Mouse (Mus musculus) cerebellum, adult 2 months (tissue): ENCODE data around the gene Gm17657.

Experiments used
- CTCF ChIP-seq: fragments of 200-500 bp; IDR thresholded peaks from 2 replicates; pipeline ENCODE4 v1.5.1; 2011; ENCODE audit warnings: low read depth, mild to moderate bottlenecking, control low read depth, low read length, moderate library complexity, borderline replicate concordance; ENCODE audit not compliant: insufficient read depth
- POLR2A ChIP-seq: fragments of 200-500 bp; IDR thresholded peaks from 2 replicates; pipeline ENCODE4 v1.6.1; 2011; ENCODE audit warnings: low read length, control low read depth, borderline replicate concordance; ENCODE audit not compliant: insufficient read depth

DNA sequence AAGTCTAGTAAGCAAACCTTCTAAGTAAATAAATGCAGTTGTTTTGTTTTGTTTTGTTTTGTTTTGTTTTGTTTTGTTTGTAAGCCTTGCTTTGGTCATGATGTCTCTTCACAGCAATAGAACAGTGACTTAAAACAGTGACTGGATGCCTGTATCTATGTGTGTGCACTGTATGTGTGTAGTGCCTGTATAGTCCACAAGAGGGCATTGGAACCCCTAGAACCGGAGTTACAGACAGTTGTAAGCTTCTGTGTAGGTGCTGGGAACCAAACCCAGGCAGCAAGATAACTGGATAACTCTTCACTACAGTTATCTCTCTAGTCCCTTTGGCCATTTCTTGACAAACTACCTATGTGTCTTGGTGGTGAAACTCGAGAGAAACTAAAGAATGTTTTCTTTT, 23.8 kb downstream of the Gm17657 start:
- TF ChIP-seq POLR2A (no peak), CTCF (no peak)
